Mouse (Mus musculus) kidney, embryonic 15.5 days (tissue): ENCODE results near the gene Gdf2. TPM values are rescaled to one million over a fixed set of nuclear protein-coding genes. Genes with fewer than 3 reads are reported as not detected.

Source experiments
- ATAC-seq: fragments of 200-750 bp; cut with Nextera tagmentation; replicated peaks from 2 replicates; pipeline ENCODE4 v1.8.0; 2017; ENCODE audit warnings: moderate TSS enrichment; ENCODE audit not compliant: low FRiP score
- H3K27ac ChIP-seq: fragments of 300-500 bp; sonication (generic); 2 replicates; pipeline ENCODE4 v1.5.1; 2015; ENCODE audit warnings: mild to moderate bottlenecking, inconsistent platforms
- H3K27me3 ChIP-seq: fragments of 300-500 bp; sonication (generic); 2 replicates; pipeline ENCODE4 v1.6.1; 2015; ENCODE audit warnings: inconsistent platforms
- H3K36me3 ChIP-seq: fragments of 300-500 bp; sonication (generic); 2 replicates; pipeline ENCODE4 v1.6.1; 2015; ENCODE audit warnings: inconsistent platforms
- H3K4me1 ChIP-seq: fragments of 300-500 bp; sonication (generic); 2 replicates; pipeline ENCODE4 v1.6.1; 2015; ENCODE audit warnings: inconsistent platforms
- H3K4me2 ChIP-seq: fragments of 300-500 bp; sonication (generic); 2 replicates; pipeline ENCODE4 v1.6.1; 2015; ENCODE audit warnings: moderate library complexity, mild to moderate bottlenecking, inconsistent platforms
- H3K4me3 ChIP-seq: fragments of 300-500 bp; sonication (generic); replicated peaks from 2 replicates; pipeline ENCODE4 v1.5.1; 2015; ENCODE audit warnings: mild to moderate bottlenecking, inconsistent platforms
- H3K9ac ChIP-seq: fragments of 300-500 bp; sonication (generic); 2 replicates; pipeline ENCODE4 v1.6.1; 2015; ENCODE audit warnings: mild to moderate bottlenecking, inconsistent platforms
- H3K9me3 ChIP-seq: fragments of 300-500 bp; sonication (generic); replicated peaks from 2 replicates; pipeline ENCODE4 v1.6.1; 2016; ENCODE audit warnings: inconsistent platforms
- WGBS: fragments of 180-500 bp; shearing (Covaris S2); methylation state at CpG from one replicate; pipeline ENCODE4 v1.1.7; 2015; ENCODE audit warnings: mixed read lengths; 5-methylcytosine and 5-hydroxymethylcytosine counted together
- polyA plus RNA-seq: library from polyadenylated mRNA; unstranded; fragments of >200 nt; fragmentation: Nextera tagmentation; extraction: Ambion mirVana; gene quantifications from 2 replicates; pipeline ENCODE4 v1.2.1, GENCODE M21; 2015

Gdf2 gene
- polyA plus RNA-seq, 1 experiment from 2014 or later = 0.18 TPM

GRCm38 (mm10) chr14:33958841-33959240 is 18.0 kb downstream of the Gdf2 start:
- no peak overlapping the region for H3K9ac ChIP-seq
- no peak for ATAC-seq
- H3K36me3 ChIP-seq = no peaks in the 10 kb centered on the region
- H3K4me3 ChIP-seq = no peak overlapping the region
- H3K9me3 ChIP-seq = no peaks in the 10 kb centered on the region
- H3K4me2 ChIP-seq = no peak overlapping the region
- H3K27me3 ChIP-seq = 0 out of 2 replicates have a peak, but pooled peaks cover 6% of the 10 kb centered on the region
- no peak overlapping the region for H3K27ac ChIP-seq
- H3K4me1 ChIP-seq = no peaks in the 10 kb centered on the region
- 57% methylated on average over 3 of the region's 3 CpGs for WGBS

- WGBS = 15% methylated on average over 9 of the region's 9 CpGs
- ATAC-seq = no peak
Measured at GRCm38 (mm10) chr14:33959341-33959740, 18.5 kb downstream of the Gdf2 start.

DNA sequence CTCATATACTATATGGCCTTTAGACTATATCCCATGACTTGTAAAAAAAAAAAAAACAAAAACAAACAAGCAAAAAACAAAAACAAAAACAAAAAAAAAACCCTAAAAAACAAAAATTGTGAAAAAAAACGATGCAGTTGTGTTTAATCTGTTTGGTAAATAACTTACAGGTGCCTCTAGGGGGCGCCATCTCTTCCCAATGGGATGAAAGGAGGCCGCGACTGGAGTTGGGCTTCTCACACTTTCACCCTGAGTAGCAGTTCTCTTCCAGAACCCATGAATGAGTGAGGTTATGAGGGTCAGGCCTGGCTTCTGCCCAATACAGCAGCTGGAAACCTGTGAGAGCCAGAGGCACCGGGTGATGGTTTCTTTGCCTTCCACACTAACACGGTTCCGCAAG is 24.8 kb downstream of the Gdf2 start:
- Histone ChIP-seq H3K9ac (no peak overlapping the region), H3K9me3 (no peaks in the 10 kb centered on the region), H3K4me3 (no peak overlapping the region), H3K36me3 (no peaks in the 10 kb centered on the region), H3K27me3 (no peaks in the 10 kb centered on the region), H3K4me1 (no peaks in the 10 kb centered on the region), H3K4me2 (no peak overlapping the region), H3K27ac (no peak overlapping the region)
- ATAC-seq = no peak
- WGBS = 68% methylated on average over 7 of the region's 7 CpGs

More at GRCm38 (mm10) chr14:33959341-33959740, 18.5 kb downstream of the Gdf2 start:
- Histone ChIP-seq H3K4me2 (no peak overlapping the region), H3K27ac (no peak overlapping the region), H3K9me3 (no peaks in the 10 kb centered on the region), H3K4me3 (no peak overlapping the region), H3K4me1 (no peaks in the 10 kb centered on the region), H3K36me3 (no peaks in the 10 kb centered on the region), H3K27me3 (0 out of 2 replicates have a peak, but pooled peaks cover 6% of the 10 kb centered on the region), H3K9ac (no peak overlapping the region)

- no peak overlapping the region for H3K27ac ChIP-seq
- H3K4me1 ChIP-seq = no peaks in the 10 kb centered on the region
- no peak overlapping the region for H3K9ac ChIP-seq
- no peak for ATAC-seq
- no peaks in the 10 kb centered on the region for H3K9me3 ChIP-seq
- 47% methylated on average over 7 of the region's 7 CpGs for WGBS
- no peaks in the 10 kb centered on the region for H3K36me3 ChIP-seq
- H3K4me3 ChIP-seq = no peak overlapping the region
- H3K27me3 ChIP-seq = peaks cover 18% of the 10 kb centered on the region
- no peak overlapping the region for H3K4me2 ChIP-seq
Measured at GRCm38 (mm10) chr14:33972679-33973078, 31.8 kb downstream of the Gdf2 start.

- H3K27ac ChIP-seq = no peak overlapping the region
- peaks cover 32% of the 10 kb centered on the region for H3K27me3 ChIP-seq
- 74% methylated on average over 5 of the region's 5 CpGs for WGBS
- H3K36me3 ChIP-seq = no peaks in the 10 kb centered on the region
- H3K9ac ChIP-seq = no peak overlapping the region
- no peak overlapping the region for H3K4me3 ChIP-seq
- no peak overlapping the region for H3K4me2 ChIP-seq
- H3K9me3 ChIP-seq = no peaks in the 10 kb centered on the region
- no peak for ATAC-seq
- H3K4me1 ChIP-seq = peaks cover 8% of the 10 kb centered on the region
Measured at GRCm38 (mm10) chr14:33974752-33975151, 33.9 kb downstream of the Gdf2 start.

- Histone ChIP-seq H3K9ac (no peak overlapping the region), H3K36me3 (no peaks in the 10 kb centered on the region), H3K27me3 (peaks cover 32% of the 10 kb centered on the region), H3K4me3 (no peak overlapping the region), H3K4me2 (no peak overlapping the region), H3K9me3 (no peaks in the 10 kb centered on the region), H3K4me1 (peaks cover 8% of the 10 kb centered on the region), H3K27ac (no peak overlapping the region)
- ATAC-seq = no peak
- 32% methylated on average over 7 of the region's 7 CpGs for WGBS
Measured at GRCm38 (mm10) chr14:33977748-33978147, 36.9 kb downstream of the Gdf2 start.

GRCm38 (mm10) chr14:33978604-33979059 is 37.8 kb downstream of the Gdf2 start, which contains the start of gene Zfp488:
Zfp488 (minus strand) TSS chr14:33978764.
- Histone ChIP-seq H3K27me3 (peaks cover 32% of the 10 kb centered on the region), H3K4me1 (peaks cover 8% of the 10 kb centered on the region), H3K4me2 (peak within 1 kb of the TSS; percentile 85), H3K4me3 (peak within 1 kb of the TSS; percentile 45), H3K9ac (peak within 1 kb of the TSS; percentile 38), H3K9me3 (no peaks in the 10 kb centered on the region), H3K36me3 (no peaks in the 10 kb centered on the region), H3K27ac (no peak within 1 kb of the TSS)
- 2% methylated on average over 25 of the region's 25 CpGs for WGBS
- peak; percentile 69 for ATAC-seq

DNA sequence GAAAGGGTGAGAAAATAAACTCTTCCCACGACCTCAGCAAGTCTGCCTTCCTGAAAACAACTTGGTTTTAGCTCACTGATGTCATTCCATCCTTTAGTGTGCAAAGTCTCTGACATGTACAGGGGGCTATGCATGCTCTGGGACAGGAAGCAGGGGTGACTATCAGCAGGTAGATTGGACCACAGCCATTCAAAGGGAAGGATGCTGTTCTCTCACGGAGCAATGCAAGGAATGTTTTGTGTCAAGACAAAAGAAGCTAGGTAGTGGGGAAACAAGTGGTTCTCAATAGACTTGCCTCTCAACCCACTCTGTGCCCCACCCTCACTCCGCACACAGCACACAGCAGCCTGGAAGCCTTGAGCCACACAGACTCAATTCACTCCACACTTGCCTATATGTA is 48.4 kb downstream of the Gdf2 start:
- no peak for ATAC-seq
- WGBS = 57% methylated on average over 3 of the region's 3 CpGs
- H3K36me3 ChIP-seq = no peaks in the 10 kb centered on the region

GRCm38 (mm10) chr14:33991971-33992370 is 51.1 kb downstream of the Gdf2 start:
- no peak overlapping the region for H3K9ac ChIP-seq
- no peaks in the 10 kb centered on the region for H3K9me3 ChIP-seq
- H3K27ac ChIP-seq = no peak overlapping the region
- ATAC-seq = no peak
- no peaks in the 10 kb centered on the region for H3K27me3 ChIP-seq
- no peak overlapping the region for H3K4me2 ChIP-seq
- no peak overlapping the region for H3K4me3 ChIP-seq
- no peaks in the 10 kb centered on the region for H3K4me1 ChIP-seq
- WGBS = 85% methylated on average over 4 of the region's 4 CpGs
- H3K36me3 ChIP-seq = no peaks in the 10 kb centered on the region

More for the DNA sequence above, 48.4 kb downstream of the Gdf2 start:
- no peaks in the 10 kb centered on the region for H3K9me3 ChIP-seq
- no peak overlapping the region for H3K9ac ChIP-seq
- H3K4me3 ChIP-seq = no peak overlapping the region
- no peaks in the 10 kb centered on the region for H3K4me1 ChIP-seq
- no peak overlapping the region for H3K4me2 ChIP-seq
- no peaks in the 10 kb centered on the region for H3K27me3 ChIP-seq
- no peak overlapping the region for H3K27ac ChIP-seq

GRCm38 (mm10) chr14:33993051-33993450 is 52.2 kb downstream of the Gdf2 start:
- no peak overlapping the region for H3K4me3 ChIP-seq
- no peaks in the 10 kb centered on the region for H3K4me1 ChIP-seq
- no peaks in the 10 kb centered on the region for H3K36me3 ChIP-seq
- no peak overlapping the region for H3K4me2 ChIP-seq
- no peak overlapping the region for H3K9ac ChIP-seq
- no peaks in the 10 kb centered on the region for H3K9me3 ChIP-seq
- no peak for ATAC-seq
- H3K27ac ChIP-seq = no peak overlapping the region
- no peaks in the 10 kb centered on the region for H3K27me3 ChIP-seq
- 87% methylated on average over 9 of the region's 9 CpGs for WGBS

DNA sequence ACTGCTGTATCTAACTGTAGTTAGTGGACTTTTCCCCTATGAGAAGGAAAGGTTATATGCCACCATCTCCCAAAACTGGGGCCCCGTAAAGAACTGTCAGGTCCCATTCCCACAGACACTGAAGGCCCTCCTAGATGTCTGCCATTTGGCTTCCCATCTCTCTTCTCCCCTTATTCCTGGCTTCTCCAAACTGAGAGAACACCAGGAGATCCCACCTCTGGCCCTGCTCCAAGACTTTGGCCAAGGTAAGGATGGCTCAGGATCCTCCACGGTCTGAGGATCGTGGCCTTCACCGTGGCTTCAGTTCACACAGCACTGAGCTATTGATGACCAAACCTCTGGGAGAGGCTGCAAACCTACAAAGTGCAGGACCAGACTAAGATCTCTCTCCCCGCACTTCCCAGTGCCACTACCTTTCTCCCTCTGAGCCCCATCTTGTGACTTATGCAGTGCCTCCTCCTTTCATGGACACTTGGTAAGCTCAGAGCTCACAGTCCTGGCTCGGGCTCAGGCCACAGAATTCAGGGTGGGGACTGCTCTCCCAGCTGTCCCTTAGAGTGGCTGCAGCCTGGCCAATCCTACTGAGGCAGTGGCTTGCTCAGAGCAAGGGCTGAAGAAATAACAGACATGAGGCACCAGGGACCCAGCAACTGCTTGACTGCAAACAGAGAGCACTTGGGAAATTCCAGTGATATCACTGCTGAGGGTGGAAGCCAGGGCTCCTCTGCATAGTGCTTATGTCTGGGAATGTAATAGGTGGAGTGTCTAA is 52.9 kb downstream of the Gdf2 start:
- WGBS = 87% methylated on average over 6 of the region's 6 CpGs
- H3K9ac ChIP-seq = no peak overlapping the region
- no peak overlapping the region for H3K4me2 ChIP-seq
- H3K4me3 ChIP-seq = no peak overlapping the region
- H3K27me3 ChIP-seq = no peaks in the 10 kb centered on the region
- no peaks in the 10 kb centered on the region for H3K9me3 ChIP-seq
- no peaks in the 10 kb centered on the region for H3K4me1 ChIP-seq
- no peak for ATAC-seq
- H3K27ac ChIP-seq = no peak overlapping the region
- H3K36me3 ChIP-seq = no peaks in the 10 kb centered on the region
